Mouse (Mus musculus): ENCODE measurements around the gene Tpst2.

DNA sequence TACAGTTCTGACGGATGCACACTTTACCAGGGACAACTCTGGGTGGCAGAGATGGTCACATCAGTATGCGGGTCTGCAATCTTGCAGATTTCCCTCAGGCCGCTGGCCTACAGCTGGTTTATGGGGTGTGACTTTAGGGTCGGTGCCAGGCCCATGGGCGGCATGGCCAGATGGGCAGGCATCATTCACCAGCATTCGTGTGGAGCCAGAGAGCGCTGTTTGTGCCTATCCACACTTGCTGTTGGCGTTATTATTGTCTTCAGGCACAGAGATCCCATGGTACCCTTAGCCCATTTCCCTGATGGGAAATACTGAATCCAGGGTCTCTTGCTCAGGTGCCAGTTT lies 14.0 kb downstream of the Tpst2 start:
- TF ChIP-seq EP300 (IDR thresholded peaks at IDR 0.05; ENCODE audit: insufficient read depth, low read depth, low read length) (no peak), CTCF (IDR thresholded peaks at IDR 0.05) (no peak)
